Mouse (Mus musculus) olfactory bulb, adult 2 months (tissue): ENCODE results near the gene Bco1.

Experiments used
- CTCF ChIP-seq: fragments of 200-500 bp; IDR thresholded peaks from 2 replicates; pipeline ENCODE4 v1.5.1; 2012; ENCODE audit warnings: low read depth, mild to moderate bottlenecking, low read length, moderate library complexity; ENCODE audit not compliant: insufficient read depth
- POLR2A ChIP-seq: fragments of 200-500 bp; IDR thresholded peaks from 2 replicates; pipeline ENCODE4 v1.6.1; 2012; ENCODE audit warnings: mild to moderate bottlenecking, low read depth, low read length, moderate library complexity; ENCODE audit not compliant: insufficient read depth

DNA sequence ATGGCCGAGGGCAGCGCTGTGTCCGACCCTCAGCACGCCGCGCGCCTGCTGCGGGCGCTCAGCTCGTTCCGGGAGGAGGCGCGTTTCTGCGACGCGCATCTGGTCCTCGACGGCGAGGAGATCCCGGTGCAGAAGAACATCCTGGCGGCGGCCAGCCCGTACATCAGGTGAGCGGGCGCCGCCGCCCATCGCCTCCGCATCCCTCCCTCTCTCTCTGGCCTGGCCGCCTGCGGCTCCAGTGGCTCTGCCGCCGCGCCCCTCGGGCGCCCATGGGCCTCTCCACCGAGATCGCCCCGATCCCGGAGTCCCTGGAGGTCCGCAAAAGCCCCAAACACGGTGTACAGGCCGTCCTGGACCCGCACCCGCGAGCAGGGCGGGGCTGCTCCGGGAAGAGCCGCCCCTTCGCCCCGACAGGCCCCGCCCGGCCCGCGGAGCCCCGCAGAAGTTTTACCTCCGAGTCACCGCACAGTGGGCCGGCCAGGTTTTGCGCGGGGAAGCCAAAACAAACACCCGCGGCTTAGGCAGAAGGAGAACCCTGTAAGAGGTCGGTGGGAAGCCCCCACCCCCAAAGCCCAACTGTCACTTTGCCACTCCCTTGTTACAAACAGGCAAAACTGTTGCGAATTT is 62.6 kb downstream of the Bco1 start, which contains the start of gene Gan:
- TF ChIP-seq CTCF (no peak), POLR2A (no peak)
